Mouse (Mus musculus): ENCODE measurements around the gene Hoxa3.

The Hoxa3 gene

DNA sequence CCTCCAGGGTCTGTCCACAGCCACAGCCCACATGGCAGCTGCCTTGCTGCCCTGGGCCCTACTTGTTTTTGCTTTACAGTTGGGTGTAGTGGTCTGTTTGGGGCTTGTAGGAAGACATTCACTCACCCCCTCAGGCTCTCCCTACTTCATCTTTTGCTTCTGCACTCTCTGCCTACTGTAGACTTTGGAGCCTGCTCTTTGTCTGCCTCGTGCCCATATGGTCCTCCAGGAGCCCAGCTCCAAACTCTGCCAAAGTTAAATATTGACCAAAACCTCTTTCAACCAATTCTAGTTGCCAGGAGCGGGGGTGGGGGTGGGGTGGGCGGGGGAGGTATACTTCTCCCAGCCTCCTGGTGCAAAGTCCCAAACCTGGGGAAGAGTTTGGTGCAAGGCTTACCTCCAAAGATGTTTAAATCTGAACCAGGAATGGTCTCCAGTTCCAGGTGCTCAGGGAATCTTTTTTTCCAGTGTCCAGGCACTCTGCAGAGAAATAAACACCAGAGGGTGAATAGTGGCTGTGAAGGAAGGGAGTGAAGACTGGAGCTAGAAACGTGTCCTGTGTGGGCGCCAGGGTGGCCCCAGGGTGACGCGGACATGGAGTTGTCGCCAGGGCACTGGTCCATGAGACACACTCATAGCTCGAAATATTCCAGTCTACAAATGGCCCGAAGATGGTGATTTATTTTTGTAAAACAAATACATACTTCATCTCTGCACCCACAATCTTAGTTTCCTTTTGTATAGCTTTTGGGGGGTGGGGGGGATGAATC, 29.6 kb downstream of the Hoxa3 start:
- DNase-seq (ENCODE audit: low spot score in 2 of 2), result no peak

DNA sequence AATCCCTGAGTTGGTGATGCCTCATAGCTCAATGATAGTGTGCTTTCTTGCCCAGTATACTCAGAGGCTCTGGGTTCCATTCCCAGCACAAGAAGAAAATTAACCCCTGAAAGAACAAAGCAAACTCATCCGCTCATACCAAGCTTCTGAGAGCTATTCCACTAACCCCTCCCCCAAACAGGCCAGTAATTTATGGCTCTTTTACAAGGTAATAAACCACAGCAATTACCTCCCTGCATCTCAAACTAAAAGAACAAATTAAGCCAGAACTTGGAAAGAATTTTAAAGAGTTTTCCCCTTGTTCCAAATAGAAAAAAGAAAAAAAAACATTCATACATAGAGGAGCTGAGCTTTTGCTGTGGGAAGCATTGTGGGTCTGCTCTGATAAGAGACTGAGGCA, 30.3 kb downstream of the Hoxa3 start:
- DNase-seq (ENCODE audit: low spot score in 2 of 2), result no peak

DNA sequence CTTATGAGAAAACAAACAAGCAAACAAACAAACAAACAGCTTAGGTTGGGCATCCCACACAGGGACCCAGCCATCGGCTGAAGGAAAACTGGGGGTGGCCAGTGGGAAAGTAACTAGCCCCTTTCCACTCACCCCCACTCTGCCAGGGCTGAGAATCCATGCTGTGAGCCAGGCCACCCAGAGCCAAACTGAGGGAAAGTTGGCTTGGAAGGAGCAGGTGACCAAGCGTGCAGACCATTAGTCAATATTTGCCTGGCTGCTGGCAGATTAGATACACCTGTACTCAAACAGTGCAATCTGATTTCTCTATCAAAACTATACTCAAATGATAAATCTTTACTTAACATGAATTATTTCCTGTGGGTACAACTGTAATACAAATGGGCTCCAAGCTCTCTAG, 31.1 kb downstream of the Hoxa3 start:
- no peak for DNase-seq (ENCODE audit: low spot score in 2 of 2)

DNA sequence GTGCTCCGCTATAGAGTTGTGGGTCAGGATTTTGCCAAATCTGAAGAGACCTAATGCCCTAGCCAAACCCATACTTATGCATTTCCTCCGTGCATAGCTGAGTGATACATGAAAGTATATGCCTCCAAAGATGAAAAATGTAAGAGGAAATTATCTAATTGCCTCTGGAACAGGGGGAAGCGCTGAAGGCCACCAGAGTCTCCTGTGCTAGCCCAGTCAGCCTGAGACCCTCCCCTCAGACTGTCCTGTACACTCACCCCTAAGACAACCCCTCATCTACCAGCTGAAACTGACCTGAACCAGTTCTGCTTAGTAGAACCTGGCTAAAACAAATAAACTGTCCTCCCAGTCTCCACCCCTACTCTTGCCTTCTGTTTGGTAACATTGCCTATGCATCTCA, 32.4 kb downstream of the Hoxa3 start:
- no peak for DNase-seq (ENCODE audit: low spot score in 2 of 2)

DNA sequence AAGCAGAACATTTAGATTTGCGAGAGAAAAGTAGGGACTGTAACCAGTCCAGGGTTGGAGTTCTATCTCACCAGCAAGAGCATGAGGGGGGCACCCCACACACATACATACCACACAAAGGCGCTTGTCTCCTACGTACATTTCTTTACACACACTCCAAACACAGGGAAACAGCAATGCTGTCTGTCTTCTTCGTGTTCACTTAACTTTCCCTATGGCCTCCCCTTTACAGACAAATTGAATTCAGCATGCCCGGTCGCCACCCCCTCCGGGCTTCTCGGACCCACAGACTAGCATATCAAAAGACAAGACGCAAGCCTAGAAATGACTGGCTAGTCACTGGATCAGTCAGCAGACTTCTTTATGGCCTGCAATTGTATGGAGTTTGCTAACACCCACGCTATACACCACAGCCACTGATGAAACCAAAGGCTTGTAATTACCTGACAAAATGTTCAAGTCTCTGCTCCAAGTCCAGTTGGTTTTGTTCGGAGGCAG, 32.9 kb downstream of the Hoxa3 start:
- no peak for DNase-seq (ENCODE audit: low spot score in 2 of 2)

DNA sequence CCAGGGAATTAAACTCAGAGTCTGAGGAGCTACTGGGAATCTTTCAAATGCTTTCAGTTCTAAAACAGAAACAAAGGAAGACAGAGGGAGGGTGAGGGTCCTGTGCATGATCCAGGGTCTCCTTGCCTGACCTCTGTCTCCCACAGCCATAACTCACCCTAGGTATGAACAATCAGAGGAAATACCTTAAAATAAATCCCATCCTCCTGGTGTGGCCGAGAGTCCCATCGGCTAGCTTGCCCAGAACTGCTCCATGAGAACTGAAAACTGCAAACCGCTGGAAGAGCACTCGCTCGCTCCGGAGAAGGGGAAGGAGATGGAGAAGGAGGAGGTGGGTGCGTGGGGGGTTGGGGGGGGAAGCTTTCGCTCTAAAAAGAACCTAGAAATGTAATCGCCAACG, 33.4 kb downstream of the Hoxa3 start:
- DNase-seq (ENCODE audit: low spot score in 2 of 2), result no peak

DNA sequence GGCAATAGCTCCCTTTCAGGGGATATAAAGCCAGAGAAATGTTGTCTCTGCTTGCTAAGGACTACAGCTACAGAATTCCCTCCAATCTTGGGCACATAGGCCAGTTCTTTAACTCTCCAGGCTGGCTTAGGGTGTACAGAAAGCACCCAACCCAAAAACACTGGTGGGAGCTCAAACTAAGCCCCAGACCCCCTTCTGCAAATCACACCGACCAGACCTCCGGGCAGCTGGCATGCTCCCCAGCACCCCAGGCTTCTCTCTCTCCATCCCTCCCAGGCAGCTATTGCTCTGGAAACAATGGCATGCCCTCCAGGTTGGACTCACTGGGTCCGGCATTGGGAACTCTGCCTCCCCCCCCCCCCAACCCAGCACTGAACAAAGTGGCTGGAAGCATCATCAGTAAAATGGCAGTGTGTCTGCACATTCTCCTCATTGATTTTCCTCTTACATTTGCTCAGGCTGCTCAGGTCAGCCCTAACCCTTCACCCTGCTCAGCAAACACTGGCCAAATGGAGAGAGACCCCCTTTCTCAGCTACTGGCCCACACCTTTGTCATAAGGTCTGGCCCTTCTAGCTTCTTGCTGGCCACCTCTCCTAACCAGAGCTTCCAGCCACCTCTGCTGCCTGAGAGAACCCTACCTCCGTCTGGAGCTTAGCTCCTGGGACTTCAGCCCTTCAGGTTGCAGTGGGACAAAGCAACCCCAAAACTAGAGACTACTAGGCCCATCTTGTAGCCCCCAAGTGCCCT, 34.0 kb downstream of the Hoxa3 start:
- no peak for DNase-seq (ENCODE audit: low spot score in 2 of 2)

DNA sequence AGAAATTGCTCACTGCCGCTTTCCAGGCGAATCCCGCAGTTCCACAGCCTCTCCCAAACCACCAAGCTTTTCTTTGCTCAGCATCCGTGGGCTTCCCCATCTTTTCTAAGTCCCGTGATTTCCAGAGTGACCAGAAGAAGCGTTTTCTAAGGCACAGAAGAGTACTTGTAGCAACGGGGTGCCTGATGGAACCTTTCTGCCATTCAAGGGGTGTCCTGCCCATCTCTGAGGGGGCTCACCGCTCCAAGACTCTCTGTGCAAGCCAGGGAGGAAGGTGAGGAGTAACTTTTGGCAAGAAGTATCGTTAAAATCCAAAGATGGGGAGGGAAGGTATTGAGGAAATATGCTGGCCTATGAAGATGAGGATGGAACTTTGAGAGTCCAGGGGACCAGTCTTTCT, 35.3 kb downstream of the Hoxa3 start:
- DNase-seq (ENCODE audit: low spot score in 2 of 2), result no peak

DNA sequence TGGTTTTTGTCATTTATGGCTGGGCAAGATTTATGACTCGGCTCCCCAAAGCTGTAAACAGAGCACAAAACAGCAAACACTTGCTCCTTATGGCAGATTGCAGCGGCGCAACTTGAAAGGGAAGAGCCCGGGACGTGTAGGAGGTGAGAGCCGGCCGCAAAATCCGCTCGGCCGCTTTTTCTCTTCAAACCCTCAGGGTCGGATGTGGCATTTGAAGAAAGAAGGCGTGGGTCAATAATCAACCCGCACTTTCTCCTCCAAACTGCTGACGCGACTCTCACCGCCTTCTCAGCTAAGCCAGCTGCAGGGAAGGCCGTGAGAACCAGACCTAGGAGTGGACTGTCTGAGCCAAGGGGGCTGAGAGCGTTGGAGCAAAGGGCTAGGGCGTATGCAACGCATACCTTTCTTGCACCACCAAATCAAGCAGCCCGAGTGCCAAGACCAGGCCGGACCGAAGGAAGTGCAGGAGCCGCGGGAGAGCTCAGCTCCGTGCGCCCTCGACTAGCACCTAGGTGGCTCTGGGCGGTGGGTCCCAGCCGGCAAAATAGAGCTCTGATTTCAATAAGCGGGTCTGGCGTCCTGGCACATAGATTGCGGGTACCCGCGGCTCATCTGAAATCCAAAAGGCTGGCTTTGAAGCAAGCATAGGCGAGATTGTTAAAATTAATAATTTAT, 35.9 kb downstream of the Hoxa3 start, which contains the start of gene 5730596B20Rik:
5730596B20Rik (plus strand) TSS at position 438 of the 675 bp plus-strand sequence.
- DNase-seq (ENCODE audit: low spot score in 2 of 2), result no peak

DNA sequence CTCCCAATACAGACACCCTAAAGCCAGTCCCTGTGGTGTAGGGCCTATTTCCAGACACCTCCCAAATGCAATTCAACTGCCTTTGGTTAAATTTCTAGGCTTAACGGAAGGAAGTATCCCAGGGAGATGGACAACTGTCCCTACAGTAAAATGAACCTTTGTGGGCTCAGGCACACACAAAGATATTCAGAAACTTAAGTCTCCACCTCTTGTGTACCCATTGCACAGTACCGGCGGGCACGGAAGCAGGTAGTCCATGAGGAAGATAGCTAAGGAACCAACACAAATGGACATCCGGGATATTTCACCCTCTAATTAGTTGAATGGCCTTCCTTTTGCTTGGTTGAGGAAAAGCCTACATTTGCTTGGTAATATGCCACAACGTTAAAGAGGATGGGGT, 36.7 kb downstream of the Hoxa3 start:
- no peak for DNase-seq (ENCODE audit: low spot score in 2 of 2)

DNA sequence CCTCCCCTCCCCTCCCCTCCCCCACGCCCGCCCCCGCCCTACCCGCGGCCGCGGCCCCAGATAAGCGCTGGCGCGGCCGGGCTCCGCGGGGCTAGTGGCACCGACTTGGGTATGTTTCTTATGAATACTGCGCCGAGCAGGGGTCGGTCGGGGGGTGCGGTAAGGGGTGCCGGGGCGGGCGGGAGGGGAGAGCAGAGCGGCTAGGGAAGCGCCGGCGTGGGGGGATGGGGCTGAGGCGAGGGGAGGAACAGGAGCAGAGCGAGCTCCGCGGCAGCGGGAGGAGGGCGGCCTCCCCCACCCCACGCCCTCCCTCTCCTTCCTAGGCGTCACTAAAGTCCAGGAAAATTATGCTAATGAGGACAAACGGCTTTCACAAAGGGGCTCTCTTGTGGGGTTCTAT, 37.3 kb downstream of the Hoxa3 start:
- DNase-seq (ENCODE audit: low spot score in 2 of 2), result no peak

DNA sequence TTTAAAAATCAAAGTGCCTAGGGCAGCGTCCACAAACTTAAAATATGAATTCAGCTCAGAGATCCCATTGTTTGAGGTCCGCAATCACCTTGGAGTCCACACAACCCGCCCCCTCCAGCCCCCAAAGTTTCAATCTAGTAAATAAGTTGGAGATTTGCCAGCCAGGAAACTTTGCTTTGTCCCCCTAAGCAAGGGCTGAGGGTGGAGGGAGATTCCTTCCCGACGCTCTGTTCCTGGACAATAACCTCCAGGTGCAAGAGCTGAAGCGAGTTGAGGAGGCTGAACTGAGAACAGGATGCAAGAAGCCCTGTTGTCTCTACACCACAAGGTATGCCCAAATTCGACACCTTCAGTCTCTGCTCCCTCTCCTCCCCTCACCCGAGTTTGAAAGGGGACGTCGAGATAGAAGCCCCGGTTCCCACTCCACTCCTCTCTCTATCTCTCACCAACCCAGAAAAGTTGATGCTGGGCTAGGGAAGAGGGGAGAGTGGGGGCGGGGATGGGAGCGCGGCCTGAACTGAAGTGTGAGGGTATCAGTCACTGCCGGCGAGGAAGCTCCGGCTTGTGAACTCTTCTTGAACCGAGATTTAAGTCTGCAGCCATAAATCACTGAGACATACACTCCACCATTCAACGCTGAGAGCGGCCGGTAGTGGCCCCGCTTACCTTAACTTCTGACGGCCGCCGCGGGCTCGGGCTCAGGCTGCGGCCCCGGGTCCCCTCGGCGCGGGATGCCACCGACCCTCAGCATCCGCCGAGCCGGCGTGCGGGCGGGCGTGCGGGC, 38.0 kb downstream of the Hoxa3 start:
- no peak for DNase-seq (ENCODE audit: low spot score in 2 of 2)

DNA sequence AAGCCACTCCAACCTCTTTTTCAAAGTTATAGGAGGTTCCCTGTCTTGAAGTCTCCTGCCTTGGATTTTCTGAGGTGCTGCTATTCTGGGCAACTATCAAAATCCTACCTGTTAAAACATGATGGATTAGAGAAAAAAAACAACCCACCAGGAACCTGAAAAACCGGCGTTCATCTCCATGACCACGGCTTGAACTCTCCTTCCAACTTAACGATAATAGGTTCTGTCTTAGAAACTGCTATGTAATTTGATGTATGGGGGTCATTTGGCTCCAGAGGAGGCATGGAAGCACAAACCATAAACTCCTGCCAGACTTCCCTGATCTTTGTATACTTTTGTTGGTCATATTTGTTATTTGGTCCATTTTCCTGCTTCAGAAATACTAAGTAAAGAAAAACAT, 39.5 kb downstream of the Hoxa3 start:
- no peak for DNase-seq (ENCODE audit: low spot score in 2 of 2)

DNA sequence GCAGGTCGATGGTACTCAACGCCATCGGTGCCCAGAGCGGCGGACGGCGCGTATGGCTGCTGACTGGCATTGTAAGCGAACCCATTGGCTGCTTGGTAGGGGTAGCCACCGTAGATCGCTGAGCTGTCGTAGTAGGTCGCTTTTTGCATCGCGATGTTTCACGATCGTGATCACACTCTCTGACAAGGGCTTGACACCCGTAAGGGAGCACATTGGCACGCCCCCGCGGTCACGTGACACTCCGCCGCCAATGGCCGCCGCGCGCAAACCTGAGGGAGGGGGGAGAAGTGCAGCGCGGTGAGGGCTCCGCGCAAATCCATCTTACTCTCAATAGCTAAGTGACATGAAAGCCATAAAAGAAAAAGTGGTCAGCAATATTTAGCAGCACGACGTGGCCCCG, 40.6 kb downstream of the Hoxa3 start:
- no peak for DNase-seq (ENCODE audit: low spot score in 2 of 2)

DNA sequence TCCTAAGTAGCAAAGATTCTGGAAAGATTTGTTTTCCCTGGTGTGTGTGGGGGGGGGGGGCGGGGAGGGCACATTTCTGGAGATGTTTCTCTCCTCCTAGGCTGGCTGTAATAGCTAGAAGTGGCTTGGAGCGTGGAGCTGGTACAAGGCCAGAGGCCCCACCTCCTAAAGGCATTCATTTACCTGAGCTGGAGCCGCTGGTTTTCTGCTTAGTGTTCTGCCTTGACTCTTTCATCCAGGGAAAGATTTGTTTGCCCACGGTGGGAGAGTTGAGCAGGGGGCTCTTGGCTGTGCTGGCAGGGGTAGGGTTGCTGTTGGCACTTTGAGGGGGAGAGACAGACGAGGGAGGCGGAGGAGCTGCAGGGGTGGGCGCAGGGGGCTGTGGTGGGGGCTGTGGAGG, 41.2 kb downstream of the Hoxa3 start:
- DNase-seq (ENCODE audit: low spot score in 2 of 2), result no peak

DNA sequence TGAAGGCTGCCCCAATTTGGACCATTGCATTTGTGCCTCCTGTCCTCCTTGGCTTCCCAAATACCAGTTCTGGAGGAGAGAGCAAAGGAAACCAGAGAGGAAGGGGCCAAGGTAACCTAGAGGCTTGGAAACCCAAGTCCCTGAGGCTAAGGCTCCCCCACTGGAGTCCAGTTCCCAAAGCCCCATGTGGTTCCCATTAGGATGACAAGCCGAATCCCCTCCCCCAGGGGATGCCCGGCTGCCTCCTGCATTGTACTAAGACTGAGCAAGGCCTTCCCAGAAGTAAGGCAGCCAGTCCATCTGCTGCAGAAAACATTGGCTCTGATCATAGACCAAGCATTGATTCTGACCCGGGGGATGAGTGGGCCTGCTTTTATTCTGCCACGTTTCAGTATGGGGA, 41.8 kb downstream of the Hoxa3 start:
- DNase-seq (ENCODE audit: low spot score in 2 of 2), result no peak

DNA sequence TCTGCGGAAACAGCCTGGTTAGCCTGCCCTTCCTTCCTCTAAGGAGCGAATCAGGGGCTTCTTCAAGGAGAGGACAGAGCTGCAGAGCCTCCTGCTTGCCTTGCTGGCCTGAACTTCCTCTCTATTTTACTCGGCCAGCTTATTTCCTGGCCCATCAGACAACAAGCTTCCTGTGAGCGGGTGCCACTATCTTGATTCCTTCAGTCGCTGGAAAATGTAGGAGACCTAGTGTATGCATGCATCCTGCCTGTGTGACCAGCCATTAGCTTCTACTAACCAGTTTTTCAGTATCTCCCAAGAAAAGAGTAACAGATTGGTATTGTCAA, 42.3 kb downstream of the Hoxa3 start:
- no peak for DNase-seq (ENCODE audit: low spot score in 2 of 2)

DNA sequence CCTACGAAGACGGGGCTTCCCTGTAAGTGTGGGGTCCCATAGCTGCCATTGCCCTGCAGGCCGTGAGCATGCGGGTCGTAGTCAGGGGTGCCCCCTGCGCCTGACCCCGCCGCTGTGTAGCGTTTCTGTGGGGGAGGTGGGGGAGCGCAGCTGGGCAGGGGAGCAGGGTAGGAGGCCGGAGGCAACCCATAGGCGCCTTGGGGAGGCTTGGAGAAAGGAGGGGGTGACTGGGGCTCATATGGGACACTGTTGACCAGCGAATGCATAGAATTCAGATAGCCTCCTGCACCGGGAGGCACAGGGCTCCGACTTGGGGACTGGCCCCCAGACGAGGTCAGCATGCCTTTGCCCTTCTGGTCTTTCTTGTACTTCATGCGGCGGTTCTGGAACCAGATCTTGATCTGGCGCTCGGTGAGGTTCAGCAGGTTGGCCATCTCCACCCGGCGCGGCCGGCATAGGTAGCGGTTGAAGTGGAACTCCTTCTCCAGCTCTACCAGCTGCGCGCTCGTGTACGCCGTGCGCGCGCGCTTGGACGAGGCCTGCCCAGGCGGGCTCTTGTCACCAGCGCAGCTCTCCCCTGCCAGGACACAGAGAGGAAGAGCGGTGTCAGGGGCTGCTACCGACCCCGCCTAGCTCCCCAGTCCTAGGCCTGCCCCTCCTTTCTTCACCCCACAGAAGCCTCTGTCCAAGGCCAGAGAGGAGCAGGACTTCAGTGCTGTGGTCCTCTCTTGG, 42.8 kb downstream of the Hoxa3 start:
- DNase-seq (ENCODE audit: low spot score in 2 of 2), result no peak

DNA sequence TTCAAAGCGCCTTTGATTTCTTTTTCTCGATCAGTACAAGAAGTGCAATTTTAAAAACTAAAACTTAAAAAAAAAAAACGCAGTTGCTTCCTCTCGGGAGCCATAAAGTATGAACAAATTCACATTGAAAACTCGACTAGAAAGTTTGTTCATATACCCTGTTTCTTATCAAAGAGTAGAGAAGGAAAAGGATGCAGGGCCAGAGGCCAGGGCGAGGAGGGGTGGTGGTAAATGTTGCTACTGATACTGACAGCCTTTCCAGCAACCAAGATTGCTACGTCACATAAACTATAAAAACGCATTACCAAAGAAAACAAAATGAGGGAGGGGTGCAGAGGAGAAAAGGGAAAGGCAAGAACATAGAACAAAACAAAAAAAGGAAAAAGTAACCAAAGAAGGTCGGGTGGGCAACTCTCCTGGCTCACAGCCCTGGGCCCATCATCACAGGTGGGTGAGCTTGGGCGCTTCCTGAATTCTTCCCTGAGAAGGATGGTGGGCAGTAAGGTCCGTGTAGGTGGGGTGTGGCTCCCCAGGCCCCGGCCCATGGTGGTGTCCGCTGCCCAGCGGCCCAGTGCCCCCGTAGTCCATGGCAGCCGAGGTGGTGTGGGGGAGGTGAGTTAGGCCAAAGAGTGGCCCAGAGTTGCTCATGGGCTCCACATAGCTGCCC, 43.5 kb downstream of the Hoxa3 start:
- DNase-seq (ENCODE audit: low spot score in 2 of 2), result no peak

DNA sequence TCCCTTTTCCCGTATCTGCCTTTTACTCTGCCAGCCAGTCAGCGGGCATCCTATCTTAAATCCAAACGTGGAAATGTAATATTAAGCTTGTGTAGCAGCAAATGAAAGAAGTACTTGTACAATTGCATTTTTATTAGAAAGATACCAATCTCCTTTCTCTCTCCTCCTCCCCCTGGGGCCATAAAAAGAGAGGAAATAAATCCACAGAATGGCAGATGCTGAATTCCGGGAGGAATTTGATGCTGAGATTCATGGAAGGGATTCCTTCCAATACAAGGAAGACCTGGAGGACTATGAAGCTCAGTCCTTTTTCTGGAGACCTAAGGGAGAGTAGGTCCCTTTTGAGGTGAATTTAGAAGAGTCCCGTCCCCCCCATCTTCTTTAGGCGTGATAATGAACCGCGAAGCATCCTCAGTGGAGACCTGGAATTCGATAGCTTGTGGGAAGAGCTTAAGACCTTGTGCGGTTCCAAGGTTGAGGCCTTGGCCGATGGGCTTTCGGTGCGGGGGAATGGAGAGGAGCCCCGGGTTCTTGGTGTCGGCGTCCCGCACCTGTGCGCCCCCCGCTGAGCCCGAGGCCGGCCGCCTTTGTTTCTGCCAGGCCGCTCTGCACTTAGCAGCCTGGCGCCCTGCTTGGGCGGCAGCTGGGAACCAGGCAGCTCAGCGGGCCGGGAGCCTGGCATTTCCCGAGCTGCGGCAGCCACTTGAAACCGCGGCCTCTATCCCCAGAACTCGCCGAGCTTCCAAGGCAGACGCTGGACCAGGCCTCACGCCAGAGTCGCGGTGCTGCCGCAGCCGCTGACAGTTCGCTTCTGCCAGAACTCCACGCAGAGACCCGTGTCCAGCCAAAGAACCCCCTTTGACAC, 44.7 kb downstream of the Hoxa3 start:
- no peak for DNase-seq (ENCODE audit: low spot score in 2 of 2)

Measured in frontal cortex, postnatal 10 days (tissue).